Mouse (Mus musculus): ENCODE data around the gene Rpusd1.
"Not testable (repeated sequence)": the region's sequence is repeated elsewhere in the genome, so short reads cannot be mapped to it uniquely, and the experiment has no call there.

Gene Rpusd1

DNA sequence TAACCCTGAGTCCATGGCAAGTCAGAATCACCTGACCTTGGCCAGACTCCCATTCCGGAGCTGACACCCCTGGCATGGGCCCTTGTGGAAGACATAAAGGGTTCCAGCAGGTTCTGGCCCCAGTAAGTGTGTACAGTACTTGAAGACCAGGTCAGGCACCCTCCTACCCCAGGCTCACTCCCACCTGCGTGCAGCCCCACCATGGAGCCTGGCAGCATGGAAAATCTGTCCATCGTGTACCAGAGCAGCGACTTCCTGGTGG, 470 bp downstream of the Rpusd1 start:
- in situ Hi-C loops (cut with MboI; ENCODE audit: low pct_unique_long_range_greater_than_20kb in 1 of 2, low sequenced_read_pairs in 2 of 2, unreplicated experiment in 1 of 2), result no loop called here

DNA sequence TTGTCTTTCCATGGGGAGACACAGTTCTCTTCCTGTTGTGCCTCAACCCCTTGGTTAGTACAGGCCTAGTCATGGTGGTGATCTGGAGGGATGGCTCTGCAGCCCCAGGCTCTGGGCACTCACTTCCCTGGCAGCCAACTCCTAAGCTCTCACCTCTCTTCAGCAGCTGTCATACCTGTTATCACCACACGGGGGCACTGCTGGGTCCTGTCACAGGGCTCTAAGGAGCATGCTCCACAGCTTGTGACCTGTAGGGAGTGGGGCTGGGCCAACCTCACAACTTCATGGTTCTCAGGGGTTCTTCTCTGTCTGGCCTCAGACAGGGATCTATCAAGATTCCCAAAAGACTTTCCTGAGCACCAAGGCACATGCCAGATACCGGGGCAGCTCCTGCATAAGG, 4.6 kb downstream of the Rpusd1 start:
- in situ Hi-C loops (cut with MboI; ENCODE audit: low pct_unique_long_range_greater_than_20kb in 1 of 2, low sequenced_read_pairs in 2 of 2, unreplicated experiment in 1 of 2), result loop anchor here (5.0 to 10.0 kb wide), 2 partner anchors 35 to 63 kb away; partner anchors contain the start of genes AC134908.4 (in 1 of the 2), Fam173a (in 1 of the 2) and Metrn (in 1 of the 2)

DNA sequence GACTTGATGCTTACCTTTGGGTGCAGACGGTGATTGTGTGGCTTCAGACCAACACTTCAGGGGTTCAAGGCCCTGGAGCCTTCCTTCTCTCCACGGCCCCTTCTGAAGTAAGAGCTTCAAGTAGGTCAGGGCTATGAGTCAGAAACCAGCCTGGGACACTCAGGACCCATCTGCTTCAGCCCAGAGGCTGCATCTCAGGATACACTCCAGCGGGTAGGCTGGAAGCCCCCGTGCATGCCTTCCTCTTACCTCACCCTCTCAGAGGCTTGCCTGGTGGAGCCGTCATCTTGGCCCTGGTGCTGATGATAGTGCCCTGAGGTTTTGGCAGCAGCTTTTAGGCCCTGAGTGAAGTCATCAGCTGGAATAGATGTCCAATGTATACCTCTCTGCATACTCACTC, 7.8 kb downstream of the Rpusd1 start:
- in situ Hi-C loops (cut with MboI; ENCODE audit: low pct_unique_long_range_greater_than_20kb in 1 of 2, low sequenced_read_pairs in 2 of 2, unreplicated experiment in 1 of 2), result loop anchor here in 1 of 2 experiments (10.0 kb wide), 1 partner anchor 60 kb away; the partner anchor contains the start of genes AC134908.4, Fam173a and Metrn

DNA sequence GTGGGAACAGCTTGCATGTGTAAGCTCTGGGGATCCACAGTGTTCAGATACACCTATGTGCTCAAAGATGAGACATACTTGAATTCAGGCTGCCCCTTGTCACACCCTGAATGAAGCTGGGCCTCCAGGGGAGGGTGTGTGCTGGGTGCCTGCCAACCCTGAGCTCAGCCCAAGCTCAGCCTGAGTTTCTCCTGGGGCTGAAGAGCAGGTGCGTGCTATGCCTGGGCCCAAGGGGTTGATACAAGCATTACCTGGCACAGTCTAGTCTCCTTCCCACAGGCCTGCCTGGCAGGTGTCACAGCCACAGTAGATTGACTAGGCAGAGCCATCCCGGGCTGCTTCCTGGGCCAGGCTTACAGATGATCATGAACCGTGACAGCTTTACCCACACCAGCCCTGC, 8.3 kb downstream of the Rpusd1 start, which contains the start of gene Mslnl:
Mslnl (plus strand) TSS at position 298 of the 400 bp plus-strand sequence.
- in situ Hi-C loops (cut with MboI; ENCODE audit: low pct_unique_long_range_greater_than_20kb in 1 of 2, low sequenced_read_pairs in 2 of 2, unreplicated experiment in 1 of 2), result loop anchor here in 1 of 2 experiments (10.0 kb wide), 1 partner anchor 59 kb away; the partner anchor contains the start of genes AC134908.4, Fam173a and Metrn

DNA sequence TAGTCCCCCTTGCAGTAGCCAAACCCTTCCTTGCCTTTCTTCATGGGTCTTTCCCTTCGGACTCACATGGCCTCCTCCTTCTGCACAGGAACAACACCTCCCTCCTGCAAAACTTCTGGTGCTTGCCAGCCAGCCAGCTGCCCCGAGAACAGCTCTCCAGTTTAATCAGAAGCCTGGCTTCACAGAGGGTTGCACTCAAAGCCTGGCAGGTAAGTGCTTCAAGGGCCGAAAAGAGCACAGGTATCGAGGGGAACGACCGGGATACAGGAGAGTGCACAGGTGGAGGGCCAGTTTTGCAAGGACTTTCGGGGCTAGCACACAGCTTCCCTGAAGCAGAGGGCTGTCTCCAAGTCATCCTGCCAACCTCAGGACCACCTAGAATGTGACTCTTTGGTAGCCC, 11.4 kb downstream of the Rpusd1 start:
- in situ Hi-C loops (cut with MboI; ENCODE audit: low pct_unique_long_range_greater_than_20kb in 1 of 2, low sequenced_read_pairs in 2 of 2, unreplicated experiment in 1 of 2), result loop anchor here in 1 of 2 experiments (10.0 kb wide), 1 partner anchor 56 kb away; the partner anchor contains the start of genes AC134908.4, Fam173a and Metrn

DNA sequence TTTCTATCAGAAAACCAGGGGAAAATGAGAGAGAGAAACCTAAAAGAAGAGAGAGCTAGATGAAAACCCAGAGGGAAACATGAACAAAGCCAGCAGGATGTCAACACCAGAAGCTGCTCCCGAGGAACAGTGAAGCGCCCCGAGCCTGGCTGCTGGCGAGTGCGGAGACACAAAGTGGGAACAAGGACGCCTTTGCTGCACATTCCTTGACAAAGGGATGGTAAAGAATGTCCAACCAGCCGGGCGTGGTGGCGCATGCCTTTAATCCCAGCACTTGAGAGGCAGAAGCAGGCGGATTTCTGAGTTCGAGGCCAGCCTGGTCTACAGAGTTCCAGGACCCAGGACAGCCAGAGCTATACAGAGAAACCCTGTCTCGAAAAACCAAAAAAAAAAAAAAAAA, 14.0 kb downstream of the Rpusd1 start:
- in situ Hi-C loops (cut with MboI; ENCODE audit: low pct_unique_long_range_greater_than_20kb in 1 of 2, low sequenced_read_pairs in 2 of 2, unreplicated experiment in 1 of 2), result not testable (repeated sequence)

DNA sequence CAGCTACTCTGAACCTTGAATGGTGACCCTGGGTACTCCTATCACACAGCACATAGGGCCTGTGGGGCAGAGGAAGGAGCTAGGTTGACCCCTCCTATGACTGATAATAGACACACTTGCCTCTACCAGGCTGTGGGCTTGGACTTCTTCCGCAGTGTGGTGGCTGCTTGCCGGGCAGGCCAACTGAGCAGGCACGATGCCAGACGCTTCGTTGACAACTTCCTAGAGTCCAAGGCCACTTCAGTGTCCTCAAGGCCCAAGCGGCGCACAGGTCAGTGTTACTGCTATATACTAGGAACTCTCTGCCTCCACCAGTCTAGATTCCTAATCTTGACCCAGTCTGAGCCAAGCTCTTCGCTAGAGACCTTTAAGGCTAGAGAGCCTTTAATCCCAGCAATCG, 16.4 kb downstream of the Rpusd1 start:
- in situ Hi-C loops (cut with MboI; ENCODE audit: low pct_unique_long_range_greater_than_20kb in 1 of 2, low sequenced_read_pairs in 2 of 2, unreplicated experiment in 1 of 2), result no loop called here

DNA sequence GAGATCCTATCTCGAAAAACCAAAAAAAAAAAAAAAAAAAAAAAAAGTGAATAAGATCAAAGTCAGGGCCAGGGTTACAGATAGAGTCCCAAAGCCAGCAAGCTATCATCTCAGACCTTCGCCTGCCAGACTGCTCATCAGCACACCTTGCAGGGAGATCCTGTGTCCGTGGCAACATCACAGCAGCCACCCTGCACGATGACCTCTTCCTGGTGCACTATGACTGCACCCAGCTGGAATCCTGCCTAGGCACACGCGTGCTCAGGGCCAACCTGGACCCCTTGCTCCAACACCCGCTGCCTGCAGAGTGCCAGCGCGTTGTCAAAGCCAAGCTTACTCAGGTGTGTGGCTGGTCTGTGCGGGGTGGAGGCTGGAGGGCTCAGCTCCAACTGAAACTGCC, 16.8 kb downstream of the Rpusd1 start:
- in situ Hi-C loops (cut with MboI; ENCODE audit: low pct_unique_long_range_greater_than_20kb in 1 of 2, low sequenced_read_pairs in 2 of 2, unreplicated experiment in 1 of 2), result no loop called here

DNA sequence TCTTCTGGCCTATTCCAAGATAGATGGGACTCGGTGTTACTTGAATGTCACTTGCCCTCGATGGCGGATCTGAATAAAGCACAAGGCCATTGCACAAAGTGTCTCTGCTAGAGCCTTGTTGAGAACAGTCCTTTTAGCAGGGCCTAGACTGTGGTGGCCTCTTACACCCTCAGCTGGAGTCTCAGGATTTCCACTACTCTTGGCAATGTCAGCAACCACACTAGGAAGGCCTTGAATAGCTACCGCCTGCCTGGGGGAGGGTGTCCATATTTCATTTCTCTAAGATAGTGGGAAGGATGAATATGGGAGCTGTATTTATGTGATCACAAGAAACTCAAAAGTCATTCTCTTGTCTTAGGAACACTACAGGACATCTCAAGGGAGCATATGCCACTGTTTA, 20.8 kb downstream of the Rpusd1 start:
- in situ Hi-C loops (cut with MboI; ENCODE audit: low pct_unique_long_range_greater_than_20kb in 1 of 2, low sequenced_read_pairs in 2 of 2, unreplicated experiment in 1 of 2), result no loop called here

DNA sequence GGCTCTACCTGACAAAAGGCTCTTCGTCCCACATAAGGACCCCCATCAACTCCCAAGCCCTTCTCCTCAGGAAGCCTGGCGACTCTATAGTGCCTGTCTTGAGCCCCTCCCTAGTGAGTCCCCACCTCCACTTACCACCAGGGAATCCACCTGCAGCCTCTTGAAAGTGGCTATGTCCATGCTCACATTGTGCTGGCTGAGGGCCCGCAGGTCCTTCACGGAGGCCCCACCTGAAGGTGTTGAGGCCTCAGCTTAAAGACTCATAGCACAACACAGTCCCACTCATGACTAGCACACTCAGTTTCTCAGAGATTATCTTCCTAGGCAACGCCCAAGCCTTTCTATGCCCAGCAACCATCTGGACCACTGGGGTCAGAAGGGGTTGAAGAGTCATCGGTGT, 21.8 kb downstream of the Rpusd1 start:
- in situ Hi-C loops (cut with MboI; ENCODE audit: low pct_unique_long_range_greater_than_20kb in 1 of 2, low sequenced_read_pairs in 2 of 2, unreplicated experiment in 1 of 2), result no loop called here

DNA sequence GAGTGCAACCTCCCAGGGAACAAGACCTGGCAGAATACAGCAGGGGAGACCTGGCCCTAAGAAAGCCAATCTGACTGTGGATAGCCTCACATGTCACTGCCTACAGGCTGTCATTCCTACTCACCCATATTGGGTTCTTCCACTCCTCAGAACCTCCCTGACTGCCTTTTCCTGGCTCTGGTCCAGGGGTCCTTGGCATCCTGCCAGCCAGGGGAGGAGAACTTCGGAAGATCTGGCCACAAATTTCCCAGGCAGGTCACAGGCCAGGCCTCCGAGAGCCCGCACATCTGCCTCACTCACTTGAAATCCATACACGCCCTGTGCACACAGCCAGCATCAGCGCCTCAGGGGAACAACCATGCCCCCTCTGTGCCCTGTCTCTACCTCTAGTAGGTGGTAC, 24.0 kb downstream of the Rpusd1 start:
- in situ Hi-C loops (cut with MboI; ENCODE audit: low pct_unique_long_range_greater_than_20kb in 1 of 2, low sequenced_read_pairs in 2 of 2, unreplicated experiment in 1 of 2), result no loop called here

DNA sequence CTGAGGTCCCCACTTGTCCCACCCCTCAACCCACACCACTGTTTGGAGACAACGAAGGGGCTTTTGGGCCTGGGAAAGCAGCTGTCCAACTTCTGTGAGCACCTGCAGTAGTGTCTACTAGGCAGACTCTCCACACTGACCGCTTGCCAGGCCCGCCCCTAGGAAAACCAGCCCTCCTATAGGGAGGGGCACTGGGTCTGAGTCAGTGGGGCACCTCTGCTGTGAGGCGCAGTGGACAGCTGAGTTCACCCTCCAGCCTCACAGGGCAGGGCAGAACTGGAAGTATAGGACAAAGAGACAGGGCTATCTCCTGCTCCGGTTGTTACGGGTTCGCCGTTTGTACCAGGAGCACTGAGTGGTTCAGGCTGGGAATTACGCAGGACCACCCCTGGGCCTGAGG, 26.8 kb downstream of the Rpusd1 start, which contains the start of gene Msln:
Msln (minus strand) TSS at position 138 of the 400 bp plus-strand sequence.
- in situ Hi-C loops (cut with MboI; ENCODE audit: low pct_unique_long_range_greater_than_20kb in 1 of 2, low sequenced_read_pairs in 2 of 2, unreplicated experiment in 1 of 2), result no loop called here

DNA sequence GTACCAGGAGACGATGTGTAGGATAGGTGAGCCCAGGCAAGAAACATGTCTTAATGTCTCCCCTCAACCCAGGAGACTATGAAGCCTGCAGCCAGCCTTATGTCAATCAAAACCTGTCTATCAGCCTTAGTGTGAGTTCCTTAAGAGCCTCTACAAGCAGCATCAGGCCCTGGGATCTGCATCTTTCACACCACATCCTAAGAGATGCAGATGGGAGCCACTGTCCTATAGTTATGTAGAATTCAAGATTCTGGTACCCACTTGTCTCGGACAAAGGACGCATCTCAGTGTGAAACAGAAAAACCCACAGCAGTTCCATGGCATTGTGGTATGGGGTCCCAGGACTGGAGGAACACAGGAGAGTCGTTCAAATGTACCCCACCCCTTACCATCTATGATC, 27.6 kb downstream of the Rpusd1 start:
- in situ Hi-C loops (cut with MboI; ENCODE audit: low pct_unique_long_range_greater_than_20kb in 1 of 2, low sequenced_read_pairs in 2 of 2, unreplicated experiment in 1 of 2), result no loop called here

DNA sequence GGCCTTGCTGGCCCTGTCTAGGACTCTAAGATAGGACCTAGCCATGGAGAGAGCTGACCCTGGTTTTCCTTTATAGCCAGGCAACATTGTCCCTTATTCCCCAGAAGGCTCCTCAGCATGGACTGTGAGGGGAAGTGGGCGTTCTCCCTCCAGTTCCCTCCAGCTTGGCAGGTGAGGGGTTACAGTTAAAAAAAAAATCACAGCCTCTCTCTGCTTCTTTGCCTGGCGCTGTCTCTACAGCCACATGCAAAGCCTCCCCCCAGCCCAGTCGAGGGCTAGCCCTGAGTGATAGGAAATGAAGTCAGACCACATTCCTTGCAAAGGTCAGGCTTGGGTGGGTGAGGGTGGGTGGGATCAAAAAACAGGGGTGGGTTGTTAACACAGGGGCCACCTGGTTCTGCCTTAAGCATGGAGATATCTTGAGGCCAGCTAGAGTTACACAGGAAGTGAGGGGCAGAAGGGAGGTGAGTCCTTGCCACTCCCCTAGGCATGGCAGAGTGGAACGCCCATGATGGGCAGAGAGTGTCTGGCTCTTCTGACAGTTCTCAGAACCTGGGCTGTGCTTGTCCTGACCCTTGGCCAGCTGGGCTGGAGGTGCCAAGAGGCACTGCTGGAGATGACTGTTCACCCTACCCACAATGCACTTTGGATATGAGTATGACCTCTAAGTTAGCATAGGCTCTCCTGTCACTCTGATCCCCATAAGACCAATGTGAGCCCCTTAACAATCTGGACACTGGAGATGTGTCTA, 28.3 kb downstream of the Rpusd1 start:
- in situ Hi-C loops (cut with MboI; ENCODE audit: low pct_unique_long_range_greater_than_20kb in 1 of 2, low sequenced_read_pairs in 2 of 2, unreplicated experiment in 1 of 2), result no loop called here

DNA sequence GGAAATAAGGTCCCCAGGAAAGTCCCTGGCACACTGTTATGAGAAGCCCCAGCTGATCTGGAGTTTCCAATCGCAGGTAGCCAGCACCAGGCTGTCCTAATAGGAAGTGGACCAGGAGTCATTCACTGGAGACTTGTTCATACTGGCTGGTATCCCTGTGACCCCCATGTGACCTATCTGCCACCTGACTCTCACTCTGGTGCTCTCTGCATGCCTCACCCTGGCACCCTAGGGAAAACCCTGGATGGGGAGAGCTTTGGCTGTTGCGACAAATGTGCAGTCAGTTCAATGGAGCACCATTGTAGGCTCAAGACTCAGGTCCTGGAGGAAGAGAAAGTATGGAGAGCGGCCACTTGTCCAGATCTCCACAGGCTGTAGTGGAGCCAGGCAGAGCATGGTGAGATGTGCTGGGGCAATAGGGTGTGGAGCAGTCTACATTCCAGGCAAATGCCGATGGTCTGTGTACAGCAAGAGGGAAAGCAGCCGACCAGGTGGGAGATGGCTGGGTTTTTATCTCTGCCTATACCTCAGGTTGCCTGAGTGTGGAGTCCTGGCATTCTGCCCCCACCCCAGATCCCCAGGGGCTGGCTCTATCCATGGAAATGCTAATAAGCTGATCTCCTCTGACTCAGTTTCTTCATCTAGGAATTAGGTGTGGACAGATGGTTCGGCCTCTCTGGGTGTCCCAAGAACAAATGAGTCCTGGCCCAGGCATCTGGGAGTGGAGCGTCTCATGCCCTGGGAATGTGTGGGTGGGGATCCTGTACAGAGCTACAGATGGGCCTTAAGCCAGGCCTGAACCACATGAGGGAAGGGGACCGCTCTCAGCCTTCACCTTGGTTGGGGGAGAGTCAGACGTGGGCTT, 29.1 kb downstream of the Rpusd1 start:
- in situ Hi-C loops (cut with MboI; ENCODE audit: low pct_unique_long_range_greater_than_20kb in 1 of 2, low sequenced_read_pairs in 2 of 2, unreplicated experiment in 1 of 2), result no loop called here

DNA sequence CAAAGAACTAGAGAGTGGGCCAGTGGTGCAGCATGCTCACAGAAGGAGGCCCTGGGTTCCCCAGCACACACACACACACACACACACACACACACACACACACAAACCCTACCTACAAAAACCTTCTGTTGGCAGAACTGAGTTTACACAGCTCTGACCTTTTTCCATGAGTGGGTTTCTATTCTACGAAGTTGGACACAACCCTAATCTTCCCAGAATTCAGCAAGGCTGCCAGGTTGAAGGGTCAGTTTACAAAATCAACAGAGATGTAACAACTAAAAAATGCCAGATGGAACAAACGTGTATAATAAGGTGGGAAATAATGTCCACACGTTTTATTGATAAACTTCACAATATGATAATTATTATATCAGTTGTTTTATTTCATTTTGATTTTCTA, 30.2 kb downstream of the Rpusd1 start:
- in situ Hi-C loops (cut with MboI; ENCODE audit: low pct_unique_long_range_greater_than_20kb in 1 of 2, low sequenced_read_pairs in 2 of 2, unreplicated experiment in 1 of 2), result no loop called here

DNA sequence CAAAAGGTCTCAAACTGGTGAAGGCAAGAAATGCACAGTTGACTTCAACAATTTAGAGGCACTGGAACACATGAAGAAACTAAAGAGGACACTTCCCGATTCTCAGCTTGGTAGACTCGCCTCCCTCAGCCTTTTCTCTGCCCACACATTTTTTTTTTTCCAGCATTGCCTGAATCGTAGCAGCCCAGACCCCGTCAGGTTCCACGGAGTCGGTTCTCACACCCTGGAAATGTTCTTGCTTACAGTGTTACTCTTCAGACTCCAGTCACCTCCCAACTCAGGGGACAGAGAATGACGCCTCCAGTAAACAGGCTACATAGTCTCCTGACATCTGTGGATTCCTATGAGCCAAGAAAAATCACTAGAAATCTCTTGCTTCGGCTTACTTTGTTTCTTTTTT, 32.7 kb downstream of the Rpusd1 start:
- in situ Hi-C loops (cut with MboI; ENCODE audit: low pct_unique_long_range_greater_than_20kb in 1 of 2, low sequenced_read_pairs in 2 of 2, unreplicated experiment in 1 of 2), result no loop called here

DNA sequence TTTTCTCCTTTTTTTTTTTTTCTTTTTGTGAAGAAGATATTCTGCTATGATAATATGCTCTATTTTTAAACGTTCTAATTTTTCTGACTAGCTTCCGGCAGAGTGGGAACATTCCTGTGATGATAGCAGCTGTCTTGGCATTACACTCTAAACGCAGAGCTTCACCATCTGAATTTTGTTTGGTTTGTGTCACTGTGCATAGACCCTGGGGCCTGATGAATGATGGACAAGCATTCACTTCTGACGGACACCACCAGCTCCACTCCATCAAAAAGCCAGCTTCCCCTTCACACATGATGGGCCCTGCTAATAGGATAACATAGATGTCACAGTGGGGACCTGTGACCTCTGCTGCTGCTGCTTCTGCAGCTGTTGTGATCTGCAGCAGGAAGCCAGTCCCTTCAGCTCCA, 34.1 kb downstream of the Rpusd1 start:
- in situ Hi-C loops (cut with MboI; ENCODE audit: low pct_unique_long_range_greater_than_20kb in 1 of 2, low sequenced_read_pairs in 2 of 2, unreplicated experiment in 1 of 2), result no loop called here

DNA sequence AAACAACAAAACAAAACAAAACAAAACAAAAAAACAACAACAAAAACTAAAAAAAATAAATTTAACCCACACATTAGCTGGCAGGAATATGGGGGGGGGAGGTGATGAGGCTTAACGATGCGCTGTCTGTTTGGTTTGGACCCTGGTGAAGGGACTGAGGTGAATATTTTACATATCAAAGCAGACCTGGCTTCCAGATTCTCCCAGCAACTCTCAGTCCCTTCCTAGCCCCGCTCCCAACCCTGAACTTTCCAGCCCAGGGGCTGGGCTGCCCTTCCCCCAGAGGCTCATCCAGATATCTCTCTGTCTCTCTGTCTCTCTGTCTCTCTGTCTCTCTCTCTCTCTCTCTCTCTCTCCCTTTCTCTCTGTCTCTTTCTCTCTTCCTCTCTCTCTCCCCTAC, 35.1 kb downstream of the Rpusd1 start:
- in situ Hi-C loops (cut with MboI; ENCODE audit: low pct_unique_long_range_greater_than_20kb in 1 of 2, low sequenced_read_pairs in 2 of 2, unreplicated experiment in 1 of 2), result no loop called here
